Mouse (Mus musculus) left cerebral cortex, postnatal 14 days (tissue): ENCODE data around the gene Sdc3. TPM values are rescaled to one million over a fixed set of nuclear protein-coding genes. Genes with fewer than 3 reads are reported as not detected.

ENCODE experiments used
- DNase-seq, 2 experiments: peaks; one replicate each; pipeline ENCODE4 v3.0.0; 2021 to 2022; ENCODE audit warnings: low spot score in 2 of 2, mixed read lengths in 1 of 2
- intact Hi-C: fragments of 180-260 bp; cut with DNase I; formaldehyde crosslinking; loops from one replicate; pipeline ENCODE4 v1.15.1; 2025
- long read RNA-seq, 2 experiments: library from polyadenylated mRNA; stranded (forward); transcript quantifications; one replicate each; pipeline ENCODE4 v2.0.0; 2021
- total RNA-seq, 2 experiments: library from RNA; stranded (reverse); gene quantifications; 2 replicates each; pipeline ENCODE4 v1.2.3; 2021

Sdc3 gene
- total RNA-seq: 100 to 1,000 TPM; 246 to 250 TPM
- long read RNA-seq, experiment 1, full-length matches to known transcripts: 68 of 168 reads
- long read RNA-seq, experiment 1, partial matches to known transcripts: 12 of 168 reads
- long read RNA-seq, experiment 1, other reads (novel, unspliced or antisense): 88 of 168 reads
- long read RNA-seq, experiment 2, full-length matches to known transcripts: 70 of 188 reads
- long read RNA-seq, experiment 2, partial matches to known transcripts: 11 of 188 reads
- long read RNA-seq, experiment 2, other reads (novel, unspliced or antisense): 107 of 188 reads

GRCm38 (mm10) chr4:130792376-130793179 is at the start of gene Sdc3:
Sdc3 (plus strand) TSS chr4:130792537.
- intact Hi-C loops: loop anchor here (10.0 kb wide), 1 partner anchor 1042 kb away; the partner anchor contains the start of gene Ptpru
- peak in 1 of 2 experiments; percentile 56 for DNase-seq

GRCm38 (mm10) chr4:130744058-130744457 is 48.3 kb upstream of the Sdc3 start:
- intact Hi-C loops: no loop called here
- DNase-seq: no peak

DNA sequence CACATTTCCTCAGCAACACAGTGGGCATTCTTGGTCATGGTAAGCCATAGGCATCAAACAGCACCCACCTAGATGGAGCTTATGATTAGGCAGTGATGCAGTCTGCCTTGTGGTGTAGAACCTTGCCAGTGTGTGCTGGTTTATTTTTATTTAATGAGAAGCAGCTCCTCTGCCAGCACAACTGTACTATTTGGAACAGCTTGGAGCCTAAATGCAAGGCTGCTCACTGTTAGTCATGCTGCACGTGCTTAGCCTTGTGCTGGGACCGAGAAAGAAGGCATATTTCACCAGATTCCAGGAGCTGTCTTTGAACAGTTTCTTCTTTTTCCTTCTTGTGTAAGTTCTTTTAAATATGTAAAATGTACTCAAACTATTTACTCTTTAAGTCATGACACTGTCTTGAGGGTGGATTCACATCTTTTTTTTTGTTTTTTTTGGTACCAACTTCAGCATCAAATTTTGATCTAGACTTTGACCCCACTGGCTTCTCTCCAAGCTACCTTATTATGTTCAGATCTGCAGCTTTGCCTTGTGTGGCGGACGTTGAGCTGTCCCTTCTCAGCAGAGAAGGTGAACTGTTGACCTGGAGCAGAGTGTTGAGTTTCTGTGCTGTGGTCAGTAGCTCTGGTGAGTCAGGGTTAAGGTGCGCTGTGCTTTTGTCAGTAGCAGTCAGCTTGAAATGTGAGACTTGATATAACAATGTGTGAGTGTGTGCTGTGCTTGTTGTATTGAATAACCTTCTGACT is 46.6 kb upstream of the Sdc3 start:
- intact Hi-C loops: no loop called here
- DNase-seq: peak; percentile 86 to 95

DNA sequence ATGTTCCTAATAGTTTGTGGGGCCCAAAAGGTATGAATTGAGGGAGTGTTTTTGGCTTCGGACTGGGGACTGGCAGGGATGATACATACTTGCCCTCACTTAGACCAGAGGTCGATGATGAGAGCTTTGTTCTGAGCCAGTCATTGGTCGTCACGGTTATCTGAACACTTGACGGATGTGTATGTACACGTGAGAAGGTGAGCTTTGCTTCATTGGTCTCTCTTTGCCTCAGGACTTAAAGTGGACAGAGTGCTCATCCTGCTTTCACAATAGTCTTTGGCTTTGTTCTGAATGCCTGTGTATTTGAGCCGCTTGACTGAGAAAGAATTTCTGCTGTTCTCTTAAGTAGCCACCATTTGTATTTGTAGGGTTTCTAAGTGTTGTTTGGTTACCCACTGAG is 42.8 kb upstream of the Sdc3 start:
- intact Hi-C loops: no loop called here
- DNase-seq: no peak

DNA sequence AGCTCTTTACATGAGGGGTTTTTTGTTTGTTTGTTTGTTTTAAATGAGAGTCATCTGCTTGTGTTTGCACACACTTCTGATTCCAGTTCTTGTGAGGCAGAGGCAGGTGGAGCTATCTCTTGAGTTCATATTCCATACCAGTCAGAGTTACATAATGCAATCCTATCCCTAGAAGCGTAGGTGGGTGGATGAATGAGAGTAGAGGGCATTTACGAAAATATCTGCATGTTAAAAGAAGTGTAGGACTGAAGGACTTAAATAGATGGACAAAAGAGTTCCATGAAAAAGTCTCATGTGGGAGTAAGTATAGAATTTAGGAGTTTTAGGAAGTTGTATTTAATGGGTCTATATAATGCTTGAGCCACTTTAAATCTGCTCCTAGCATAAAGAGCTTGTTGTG is 40.4 kb upstream of the Sdc3 start:
- no peak for DNase-seq
- intact Hi-C loops: no loop called here

DNA sequence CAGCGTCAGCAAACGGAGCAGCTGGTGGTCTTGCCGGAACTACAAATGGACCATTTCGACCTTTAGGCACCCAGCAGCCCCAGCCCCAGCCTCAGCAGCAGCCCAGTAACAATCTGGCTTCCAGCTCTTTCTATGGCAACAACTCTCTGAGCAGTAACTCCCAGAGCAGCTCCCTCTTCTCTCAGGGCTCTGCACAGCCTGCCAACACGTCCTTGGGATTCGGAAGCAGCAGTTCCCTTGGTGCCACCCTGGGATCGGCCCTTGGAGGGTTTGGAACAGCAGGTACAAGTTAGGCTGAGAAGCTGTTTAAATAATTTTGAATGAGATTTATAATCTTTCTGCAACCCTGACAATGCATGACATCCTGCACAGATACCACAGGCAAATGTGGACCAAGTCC is 39.7 kb upstream of the Sdc3 start:
- DNase-seq: no peak
- intact Hi-C loops: no loop called here

DNA sequence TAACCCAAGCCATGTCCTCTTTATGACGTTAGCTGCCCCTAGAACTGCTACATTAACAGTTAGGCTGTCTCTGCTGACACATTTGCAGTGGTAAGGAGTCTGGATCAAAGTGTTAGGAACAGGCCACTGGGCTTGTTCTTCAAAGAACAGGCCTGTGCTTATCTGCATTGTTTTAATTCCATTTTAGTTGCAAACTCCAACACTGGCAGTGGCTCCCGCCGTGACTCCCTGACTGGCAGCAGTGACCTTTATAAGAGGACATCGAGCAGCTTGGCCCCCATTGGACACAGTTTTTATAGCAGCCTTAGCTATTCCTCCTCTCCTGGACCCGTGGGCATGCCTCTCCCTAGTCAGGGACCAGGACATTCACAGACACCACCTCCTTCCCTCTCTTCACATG is 38.6 kb upstream of the Sdc3 start:
- DNase-seq: no peak
- intact Hi-C loops: no loop called here

- peak in 1 of 2 experiments; percentile 55 for DNase-seq
- intact Hi-C loops: no loop called here
Measured at GRCm38 (mm10) chr4:130754776-130755175, 37.6 kb upstream of the Sdc3 start.

DNA sequence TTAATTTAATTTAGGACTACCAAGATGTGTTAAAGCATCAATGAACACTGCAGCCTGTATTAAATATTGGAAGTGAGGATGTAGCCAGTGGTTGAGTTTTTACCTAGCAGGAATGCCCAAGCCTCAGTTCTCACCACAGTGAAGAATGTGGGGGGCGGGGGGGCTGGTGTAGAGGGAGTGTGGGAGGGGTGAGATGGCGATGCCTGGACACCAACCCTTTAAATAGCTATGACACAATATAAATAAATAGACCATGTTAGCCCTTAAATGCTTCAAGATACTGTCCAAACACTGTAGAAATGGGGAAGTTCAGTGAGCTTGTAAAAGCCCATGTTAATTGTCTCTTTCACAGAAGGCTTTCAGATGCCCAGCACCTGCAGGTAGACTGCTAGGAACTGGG is 32.5 kb upstream of the Sdc3 start:
- intact Hi-C loops: no loop called here
- DNase-seq: no peak

GRCm38 (mm10) chr4:130761809-130762208 is 30.5 kb upstream of the Sdc3 start:
- no peak for DNase-seq
- intact Hi-C loops: no loop called here

GRCm38 (mm10) chr4:130765399-130766160 is 26.8 kb upstream of the Sdc3 start:
- no peak for DNase-seq
- intact Hi-C loops: no loop called here

GRCm38 (mm10) chr4:130766387-130766786 is 25.9 kb upstream of the Sdc3 start:
- intact Hi-C loops: no loop called here
- no peak for DNase-seq

DNA sequence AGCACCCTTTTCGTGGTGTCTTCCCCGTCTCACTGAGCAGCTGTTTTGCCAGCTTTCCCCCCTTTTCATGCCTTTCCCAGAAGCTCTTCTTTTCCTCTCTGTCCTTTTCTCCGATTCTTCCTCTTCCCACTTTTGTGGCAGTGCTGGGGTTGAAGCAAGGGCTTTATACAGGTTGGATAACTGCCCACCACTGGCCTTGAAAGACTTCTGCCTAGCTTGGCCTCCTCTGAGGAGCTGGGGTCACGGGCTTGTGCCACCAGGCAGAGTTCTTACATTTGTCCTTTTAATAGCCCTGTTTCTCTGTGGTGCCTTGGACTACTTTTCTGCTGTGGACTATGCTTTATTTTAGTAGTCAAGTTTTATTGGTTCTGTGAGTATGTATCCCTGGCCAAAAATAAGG is 25.4 kb upstream of the Sdc3 start:
- no peak for DNase-seq
- intact Hi-C loops: no loop called here

GRCm38 (mm10) chr4:130773899-130774298 is 18.4 kb upstream of the Sdc3 start:
- intact Hi-C loops: no loop called here
- DNase-seq: no peak

GRCm38 (mm10) chr4:130774822-130775221 is 17.5 kb upstream of the Sdc3 start:
- intact Hi-C loops: no loop called here
- no peak for DNase-seq

DNA sequence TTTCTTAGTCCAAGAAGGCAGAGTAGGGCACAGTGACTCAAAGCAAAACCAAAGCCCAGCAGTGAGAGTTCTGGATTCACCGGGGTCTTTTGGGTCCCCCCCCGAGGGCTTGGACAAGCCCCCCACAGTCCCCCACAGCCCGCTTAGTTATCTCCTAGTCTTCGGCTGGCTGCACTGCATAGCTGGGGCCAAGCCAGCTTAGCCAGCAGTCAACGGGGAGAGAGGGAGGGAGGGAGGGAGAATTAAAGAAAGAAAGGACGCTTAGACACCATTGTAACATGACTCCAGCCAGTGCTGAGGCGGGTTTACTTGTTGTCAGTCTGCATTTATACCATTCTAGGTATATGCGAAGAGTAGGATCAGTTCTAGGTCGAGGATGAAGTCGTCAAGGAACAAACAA is 14.7 kb upstream of the Sdc3 start:
- intact Hi-C loops: no loop called here

DNA sequence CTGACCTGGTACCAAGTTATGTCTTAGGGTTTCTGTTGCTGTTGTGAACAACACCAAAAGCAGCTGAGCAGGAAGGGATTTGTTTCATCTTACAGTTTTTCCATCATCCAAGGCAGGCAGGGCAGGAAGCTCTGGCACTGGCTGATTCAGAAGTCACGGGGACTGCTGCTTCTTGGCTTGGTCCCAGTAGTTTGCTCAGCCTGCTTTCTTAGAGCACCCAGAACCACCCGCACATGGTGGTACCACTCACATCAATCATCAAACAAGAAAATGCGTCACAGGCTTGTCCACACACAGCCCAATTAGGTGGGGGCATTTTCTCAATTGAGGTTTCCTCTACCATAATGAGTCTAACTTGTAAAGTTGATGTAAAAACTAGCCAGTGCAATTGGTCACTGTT is 13.3 kb upstream of the Sdc3 start:
- intact Hi-C loops: no loop called here
- peak in 1 of 2 experiments; percentile 52 for DNase-seq

More for the DNA sequence above, 14.7 kb upstream of the Sdc3 start:
- no peak for DNase-seq

GRCm38 (mm10) chr4:130782492-130782891 is 9.8 kb upstream of the Sdc3 start:
- intact Hi-C loops: no loop called here
- no peak for DNase-seq

DNA sequence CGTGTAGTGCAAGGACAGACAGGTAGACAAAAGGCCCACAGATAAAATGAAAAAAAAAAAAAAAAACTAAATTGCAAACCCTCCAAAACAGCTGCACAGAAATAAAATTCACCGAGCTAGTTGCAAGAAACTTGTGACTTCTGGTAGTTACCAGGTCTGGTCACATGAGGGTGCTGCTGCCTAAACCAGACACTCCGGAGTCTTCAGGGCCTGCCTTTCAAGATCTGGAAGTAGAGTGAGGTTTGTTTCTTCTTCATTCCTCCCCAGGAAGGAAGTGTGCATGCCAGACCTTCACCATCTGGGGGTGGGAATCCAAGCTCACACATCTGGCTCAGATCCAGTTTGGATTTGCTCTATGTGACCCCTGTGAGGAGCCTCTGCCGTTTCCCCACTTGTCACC is 7.6 kb upstream of the Sdc3 start:
- DNase-seq: peak; percentile 73 to 77
- intact Hi-C loops: no loop called here

DNA sequence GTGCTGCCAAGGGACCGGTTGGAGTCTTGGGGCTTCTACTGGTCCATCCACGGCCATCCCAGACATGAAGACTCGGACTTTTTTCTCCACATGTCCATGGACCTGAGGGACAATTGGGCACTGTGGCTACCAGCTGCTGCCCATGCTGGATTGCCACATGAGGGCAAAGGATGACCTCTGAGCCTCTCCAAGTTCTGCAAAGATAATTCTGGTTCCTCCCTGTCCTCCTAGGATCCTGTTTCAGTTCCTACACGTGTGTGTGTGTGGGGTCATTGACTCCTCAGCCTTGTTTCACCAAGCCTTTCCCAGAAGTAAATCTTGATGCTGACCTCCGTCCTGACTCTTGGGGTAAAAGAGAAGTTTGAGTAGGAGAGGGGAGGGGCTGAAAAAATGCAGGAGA is 4.8 kb upstream of the Sdc3 start:
- intact Hi-C loops: no loop called here

More for the DNA sequence above, 4.8 kb upstream of the Sdc3 start:
- DNase-seq: no peak
